Mouse (Mus musculus): ENCODE measurements at regions not wholly inside any gene's neighbourhood (a gene's known extent, or its start where the extent isn't known, plus 50 kb on each side); places are given as distances from the start of the nearest gene placed in this dataset.

DNA sequence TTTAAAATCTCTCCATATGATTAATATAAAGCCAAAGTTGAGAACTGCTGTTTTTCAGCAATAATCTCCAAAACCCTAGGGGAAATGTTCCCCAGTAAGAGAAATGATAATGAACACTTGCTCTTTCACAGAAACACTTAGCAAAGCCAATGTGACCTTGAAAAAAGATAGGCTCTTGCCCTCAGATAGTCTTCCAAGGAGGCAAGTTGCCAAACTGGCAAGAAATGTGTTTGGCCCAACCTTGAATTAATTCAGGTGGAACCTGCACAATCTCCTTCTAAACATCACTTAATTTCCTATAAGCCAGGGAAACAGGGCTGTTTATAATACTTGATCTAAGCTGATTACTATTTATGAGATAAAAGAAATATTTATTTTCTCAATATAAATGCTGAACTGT lies 244.0 kb upstream of the Gnaz start:
- ATAC-seq (replicated peaks; ENCODE audit: low read depth, poor library complexity, severe bottlenecking) = no peak

DNA sequence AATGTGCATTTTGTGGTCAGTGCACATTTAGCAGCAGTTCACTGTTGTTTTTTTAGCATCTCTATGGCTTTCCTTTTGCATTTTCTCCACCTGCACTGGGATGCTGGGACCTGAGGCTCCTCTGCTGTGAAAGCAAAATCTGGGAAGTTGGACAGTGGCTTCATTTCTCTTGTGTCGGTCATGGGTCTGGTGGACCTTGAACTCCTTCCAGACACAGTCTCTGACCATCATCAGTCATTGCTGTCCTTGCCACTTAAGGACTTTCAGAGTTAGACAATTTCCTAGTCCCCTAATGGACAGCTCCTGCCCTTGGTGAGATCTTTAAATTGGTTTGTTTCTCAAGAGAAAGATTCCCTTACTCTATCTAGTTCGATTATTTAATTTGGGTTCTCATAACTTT lies 217.5 kb upstream of the Gnaz start:
- ATAC-seq (replicated peaks; ENCODE audit: low read depth, poor library complexity, severe bottlenecking) = no peak

DNA sequence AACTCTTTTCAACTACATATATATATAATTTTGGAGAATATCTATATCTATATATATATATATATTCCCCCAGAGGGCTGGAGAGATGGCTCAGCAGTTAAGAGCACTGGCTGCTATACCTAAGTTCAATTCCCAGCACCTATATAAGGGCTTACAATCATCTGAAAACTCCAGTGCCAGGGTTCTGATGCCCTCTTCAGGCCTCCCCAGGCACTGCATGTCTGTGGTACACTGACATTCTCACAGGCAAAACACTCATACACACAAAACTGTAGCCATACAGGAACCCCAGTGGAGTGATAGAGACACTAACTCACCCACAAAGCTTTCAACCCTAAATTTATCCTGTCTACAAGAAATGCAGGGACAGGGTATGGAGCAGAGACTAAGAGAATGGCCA lies 216.1 kb upstream of the Gnaz start:
- no peak for ATAC-seq (replicated peaks; ENCODE audit: low read depth, poor library complexity, severe bottlenecking)

DNA sequence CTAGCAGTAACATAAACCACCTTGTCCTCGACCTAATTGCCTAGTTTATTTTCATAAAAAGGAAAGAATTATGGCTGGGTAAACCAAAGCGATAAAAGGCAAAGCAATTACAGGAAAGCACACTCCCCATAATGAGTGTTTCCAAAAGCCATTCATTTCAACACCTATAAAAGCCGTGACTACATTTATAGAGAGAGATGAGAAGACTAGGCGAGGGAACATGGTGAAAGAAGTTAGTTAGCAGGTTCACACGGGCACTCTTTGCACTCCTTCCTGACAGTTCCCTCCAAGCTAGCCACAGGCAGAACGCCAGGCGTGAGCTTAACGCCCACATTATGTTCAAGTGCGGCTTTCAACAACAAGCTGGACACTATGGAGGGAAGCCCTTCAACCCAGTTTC lies 206.2 kb upstream of the Gnaz start:
- no peak for ATAC-seq (replicated peaks; ENCODE audit: low read depth, poor library complexity, severe bottlenecking)

DNA sequence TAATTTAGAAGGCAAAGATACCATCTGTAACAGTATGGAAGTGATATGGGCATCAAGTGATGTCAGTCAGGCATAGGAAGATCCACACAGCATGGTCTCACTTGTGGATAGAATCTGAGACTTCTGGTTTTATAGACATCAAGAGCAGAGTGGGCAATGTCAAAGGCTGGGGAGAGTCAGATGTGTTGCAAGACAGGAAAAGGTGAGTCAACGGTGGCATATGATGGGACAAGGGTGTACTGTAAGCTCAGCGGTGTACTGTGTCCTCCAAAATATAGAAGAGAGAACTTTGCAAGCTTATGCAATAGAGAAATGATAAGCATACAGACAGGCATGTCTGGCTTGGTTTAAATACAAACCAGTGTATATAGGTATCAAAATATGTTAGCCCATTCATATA lies 177.7 kb upstream of the Gnaz start:
- ATAC-seq (replicated peaks; ENCODE audit: low read depth, poor library complexity, severe bottlenecking) = no peak

DNA sequence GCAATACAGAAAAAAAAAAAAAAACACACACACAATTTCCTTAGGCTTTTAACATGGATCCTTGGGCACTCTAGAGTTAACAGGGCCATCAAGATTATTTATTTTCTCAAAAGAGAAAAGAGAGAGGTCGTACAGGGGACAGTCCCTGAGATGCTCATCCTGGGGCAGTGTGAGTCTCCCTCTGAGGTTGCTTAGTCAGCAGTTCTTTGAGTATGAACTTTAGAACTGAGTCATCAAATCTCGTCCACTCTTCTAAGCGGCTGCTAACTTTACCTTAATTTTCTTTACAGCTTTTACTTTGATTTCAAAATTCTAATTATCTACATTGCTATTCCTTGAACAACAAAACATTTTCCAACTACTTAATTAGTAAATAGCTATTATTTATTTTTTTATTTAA lies 177.0 kb upstream of the Gnaz start:
- no peak for ATAC-seq (replicated peaks; ENCODE audit: low read depth, poor library complexity, severe bottlenecking)

DNA sequence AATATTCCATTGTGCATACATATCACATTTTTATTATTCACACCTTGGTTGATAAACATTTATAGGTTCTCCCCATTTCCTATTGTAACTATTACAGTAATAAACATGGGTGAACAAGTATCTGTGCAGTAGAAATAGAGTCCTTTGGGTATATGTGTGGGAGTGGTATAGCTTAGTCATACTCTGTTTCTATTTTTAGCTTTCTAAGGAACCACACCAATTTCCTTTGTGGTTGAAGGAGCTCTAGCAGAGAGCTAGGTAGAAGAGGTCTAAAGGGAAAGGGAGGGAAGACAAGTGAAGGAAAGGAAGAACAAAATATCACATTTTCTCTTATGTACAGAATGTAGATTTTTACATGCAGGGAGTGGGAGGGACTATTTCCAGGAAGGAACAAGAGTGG lies 143.6 kb upstream of the Gnaz start:
- ATAC-seq (replicated peaks; ENCODE audit: low read depth, poor library complexity, severe bottlenecking) = peak; percentile 97

DNA sequence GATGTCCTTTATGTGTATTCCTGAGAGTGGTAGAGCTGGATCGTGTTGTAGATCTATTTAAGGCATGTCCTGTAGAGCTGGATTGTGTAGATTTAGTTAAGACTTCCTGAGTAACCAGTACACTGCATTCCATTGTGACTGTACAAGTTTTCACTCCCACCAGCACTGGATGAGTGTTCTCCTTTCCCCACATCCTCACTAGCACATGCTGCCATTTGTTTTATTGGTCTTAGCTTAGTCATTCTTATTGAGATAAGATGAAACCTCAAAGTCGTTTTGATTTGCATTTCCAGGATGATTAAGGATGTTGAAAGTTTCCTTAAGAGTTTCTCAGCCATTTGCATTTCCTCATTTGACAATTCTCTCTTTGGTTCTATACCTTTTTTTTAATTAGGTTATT lies 132.6 kb upstream of the Gnaz start:
- ATAC-seq (replicated peaks; ENCODE audit: low read depth, poor library complexity, severe bottlenecking) = no peak

DNA sequence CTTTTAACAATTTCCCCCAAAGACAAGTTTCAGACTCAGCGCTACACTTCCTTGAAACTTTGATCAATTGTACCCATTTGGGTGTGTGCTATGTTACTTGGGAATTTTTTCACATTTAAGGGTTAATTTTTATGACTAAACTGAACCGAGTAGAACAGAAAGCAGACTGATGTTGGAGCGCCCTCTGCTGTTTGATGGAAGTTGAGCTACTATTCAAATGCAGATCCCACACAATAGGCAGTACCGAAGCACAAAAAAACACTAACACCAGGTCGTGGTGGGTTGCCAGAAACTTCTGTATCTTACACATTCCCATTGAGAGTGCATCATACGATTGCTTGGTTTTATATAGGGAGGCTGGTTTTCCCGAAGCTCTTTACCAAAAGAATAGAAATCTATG lies 118.6 kb upstream of the Gnaz start:
- ATAC-seq (replicated peaks; ENCODE audit: low read depth, poor library complexity, severe bottlenecking) = peak; percentile 85

DNA sequence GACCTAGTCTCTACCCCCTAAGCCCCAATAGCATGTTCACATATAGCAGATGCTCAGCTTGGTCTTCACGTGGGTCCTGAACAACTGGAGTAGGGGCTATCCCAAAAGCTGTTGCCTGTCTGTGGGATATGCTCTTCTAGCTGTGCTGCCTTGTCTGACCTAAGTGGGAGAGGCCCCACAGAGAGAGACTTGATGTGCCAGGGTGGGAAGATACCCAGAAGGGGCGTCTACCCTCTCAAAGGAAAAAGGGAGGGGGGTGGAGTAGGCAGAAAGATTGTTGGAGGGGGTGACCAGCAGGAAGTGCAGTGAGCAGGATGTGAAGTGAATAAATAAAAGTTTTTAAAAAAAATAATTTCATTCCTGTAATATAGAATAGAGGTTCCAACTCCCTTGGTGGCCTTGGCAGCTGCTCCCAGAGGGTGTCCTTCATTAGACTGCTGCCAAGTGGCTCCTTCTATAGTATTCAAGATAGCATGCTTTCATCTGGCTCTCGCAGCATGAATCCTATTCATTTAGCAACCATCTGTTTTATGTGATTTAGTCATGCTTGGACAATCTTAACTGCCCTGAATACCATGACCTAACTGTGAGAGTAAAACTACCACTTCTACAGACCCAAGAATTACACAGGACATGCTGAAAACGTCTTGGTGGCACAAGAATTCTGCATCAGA lies 111.8 kb upstream of the Gnaz start:
- no peak for ATAC-seq (replicated peaks; ENCODE audit: low read depth, poor library complexity, severe bottlenecking)

Measured in common myeloid progenitor, adult 5-6 weeks (primary cell).